In the genomic region with DNA sequence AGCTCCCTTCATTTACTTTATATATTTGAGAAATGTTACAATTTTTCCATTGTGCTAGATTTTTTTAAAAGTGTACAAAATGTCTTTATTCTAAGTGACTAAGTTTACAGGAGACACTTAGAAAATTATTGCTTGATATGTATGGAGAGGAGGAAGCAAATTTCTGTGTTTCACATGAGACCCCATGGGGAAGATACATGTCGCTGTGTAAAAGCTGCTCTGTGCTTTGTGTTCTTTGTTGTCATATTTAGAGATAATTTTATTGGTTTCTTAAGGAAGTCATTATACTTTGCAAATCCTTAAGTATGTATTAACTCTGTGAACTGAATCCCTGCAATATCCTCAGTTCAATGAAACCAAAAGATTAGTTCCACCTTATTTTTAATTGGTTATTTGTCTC, we compare ENCODE assay signal across 18 mouse cellular contexts.
"Had no signal": no experiment of that assay in that cellular context is flagged by ENCODE, and none has a peak within 500 bp of the region (broad histone marks: within the 10 kb centered on the region; RNA-seq: fewer than 3 reads in every experiment).

No protein-coding gene starts in this region.

- H3K4me1 ChIP-seq: limb, embryonic 12.5 days; limb, embryonic 15.5 days; stomach, embryonic 15.5 days had no signal

- H3K27me3 ChIP-seq: limb, embryonic 12.5 days; limb, embryonic 15.5 days; stomach, embryonic 15.5 days had no signal

- DNase-seq: kidney, adult 18-20 months; kidney, adult 9 months; kidney, postnatal 14 days; kidney, postnatal 4 days; left cerebral cortex, postnatal 4 days; liver, postnatal 0 days; lung, embryonic 14.5 days; retina, postnatal 1 day; right cerebral cortex, postnatal 25 days; spleen, adult 18-20 months; thymus, postnatal 25 days had no signal

- H3K4me2 ChIP-seq: limb, embryonic 12.5 days; limb, embryonic 15.5 days; liver, embryonic 11.5 days; lung, embryonic 14.5 days; stomach, embryonic 15.5 days had no signal

- H3K36me3 ChIP-seq: limb, embryonic 12.5 days; limb, embryonic 15.5 days; stomach, embryonic 15.5 days had no signal

- ATAC-seq: liver, postnatal 0 days; lung, postnatal 0 days had no signal

- H3K27ac ChIP-seq: limb, embryonic 12.5 days; limb, embryonic 15.5 days; liver, embryonic 14.5 days; macrophage; stomach, embryonic 15.5 days had no signal

- H3K9ac ChIP-seq: limb, embryonic 12.5 days; limb, embryonic 15.5 days; liver, embryonic 14.5 days; liver, postnatal 0 days; lung, embryonic 14.5 days; stomach, embryonic 15.5 days had no signal

- H3K4me3 ChIP-seq: limb, embryonic 12.5 days; limb, embryonic 15.5 days; stomach, embryonic 15.5 days had no signal

- H3K9me3 ChIP-seq: limb, embryonic 12.5 days; limb, embryonic 15.5 days; stomach, embryonic 15.5 days had no signal
